Mouse (Mus musculus) c-Kit-positive CD71-positive TER-119-positive erythroid progenitor cells, embryonic 14.5 days (primary cell): Measurements from ENCODE around the gene Sptbn4.

ENCODE experiments used
- DNase-seq: peaks from one replicate; pipeline ENCODE4 v3.0.0-alpha.2; 2013; ENCODE audit warnings: low spot score

The Sptbn4 gene

GRCm38 (mm10) chr7:27383233-27383632 is 64.3 kb downstream of the Sptbn4 start:
- DNase-seq = peak; percentile 37

GRCm38 (mm10) chr7:27381560-27381959 is 65.9 kb downstream of the Sptbn4 start:
- DNase-seq = no peak

- DNase-seq = no peak
These were observed 66.5 kb downstream of the Sptbn4 start for GRCm38 (mm10) chr7:27381009-27381408.

GRCm38 (mm10) chr7:27379836-27380235 is 67.7 kb downstream of the Sptbn4 start:
- DNase-seq = no peak

GRCm38 (mm10) chr7:27378431-27378830 is 69.1 kb downstream of the Sptbn4 start:
- no peak for DNase-seq

GRCm38 (mm10) chr7:27375274-27375673 is 72.2 kb downstream of the Sptbn4 start:
- DNase-seq = no peak

GRCm38 (mm10) chr7:27371715-27372462 is 75.6 kb downstream of the Sptbn4 start:
- no peak for DNase-seq

- DNase-seq = no peak
These were observed 78.4 kb downstream of the Sptbn4 start for GRCm38 (mm10) chr7:27369111-27369510.

- DNase-seq = no peak
These were observed 79.5 kb downstream of the Sptbn4 start for GRCm38 (mm10) chr7:27367976-27368375.

GRCm38 (mm10) chr7:27366082-27366844 is 81.2 kb downstream of the Sptbn4 start:
- DNase-seq = no peak

- no peak for DNase-seq
These were observed 83.1 kb downstream of the Sptbn4 start for GRCm38 (mm10) chr7:27364379-27364778.

GRCm38 (mm10) chr7:27361283-27361946 is 86.1 kb downstream of the Sptbn4 start:
- DNase-seq = peak; percentile 98

- no peak for DNase-seq
These were observed 86.7 kb downstream of the Sptbn4 start for GRCm38 (mm10) chr7:27360749-27361148.

GRCm38 (mm10) chr7:27359706-27360358 is 87.7 kb downstream of the Sptbn4 start:
- no peak for DNase-seq

- no peak for DNase-seq
These were observed 88.3 kb downstream of the Sptbn4 start for GRCm38 (mm10) chr7:27359162-27359561.

GRCm38 (mm10) chr7:27357595-27357978 is 89.9 kb downstream of the Sptbn4 start:
- no peak for DNase-seq

- no peak for DNase-seq
These were observed 90.5 kb downstream of the Sptbn4 start, which contains the start of gene Gm20479 for GRCm38 (mm10) chr7:27356861-27357594. Gene Gm20479, minus strand, starts transcription at chr7:27357419.

GRCm38 (mm10) chr7:27356248-27356647 is 91.2 kb downstream of the Sptbn4 start:
- DNase-seq = no peak

GRCm38 (mm10) chr7:27355745-27356240 is 91.7 kb downstream of the Sptbn4 start, which contains the start of gene Shkbp1:
Gene Shkbp1, minus strand, starts transcription at chr7:27356019.
- DNase-seq = peak; percentile 90

- no peak for DNase-seq
These were observed 92.2 kb downstream of the Sptbn4 start for GRCm38 (mm10) chr7:27355261-27355660.

GRCm38 (mm10) chr7:27354783-27355182 is 92.7 kb downstream of the Sptbn4 start:
- DNase-seq = peak; percentile 67
